Mouse (Mus musculus) adrenal gland, postnatal 14 days (tissue): ENCODE data around the gene Wfdc1. TPM values are rescaled to one million over a fixed set of nuclear protein-coding genes. Genes with fewer than 3 reads are reported as not detected.

Experiments used
- DNase-seq: peaks from one replicate; pipeline ENCODE4 v3.0.0; 2021; ENCODE audit warnings: mixed read lengths
- long read RNA-seq, 2 experiments: library from polyadenylated mRNA; stranded (forward); transcript quantifications; one replicate each; pipeline ENCODE4 v2.0.0; 2021
- total RNA-seq: library from RNA; stranded (reverse); gene quantifications from 2 replicates; pipeline ENCODE4 v1.2.3, GENCODE M21; 2021

Gene Wfdc1
- 10.4 and 10.7 TPM in 2 replicates for total RNA-seq
- long read RNA-seq, experiment 1, transcript Wfdc1-201 (7 exons, 1,371 nt), result major isoform, 6 of 7 reads
- long read RNA-seq, experiment 1, partial matches to known transcripts, result 0 of 7 reads
- long read RNA-seq, experiment 1, other reads (novel, unspliced or antisense), result 0 of 7 reads
- long read RNA-seq, experiment 2, transcript Wfdc1-201 (7 exons, 1,371 nt), result major isoform, 10 of 11 reads
- long read RNA-seq, experiment 2, partial matches to known transcripts, result 1 of 11 reads
- long read RNA-seq, experiment 2, other reads (novel, unspliced or antisense), result 0 of 11 reads

GRCm38 (mm10) chr8:119666219-119666951 is at the start of gene Wfdc1:
TSS of gene Wfdc1 (plus strand) at chr8:119666365.
- DNase-seq, result peak; percentile 68

DNA sequence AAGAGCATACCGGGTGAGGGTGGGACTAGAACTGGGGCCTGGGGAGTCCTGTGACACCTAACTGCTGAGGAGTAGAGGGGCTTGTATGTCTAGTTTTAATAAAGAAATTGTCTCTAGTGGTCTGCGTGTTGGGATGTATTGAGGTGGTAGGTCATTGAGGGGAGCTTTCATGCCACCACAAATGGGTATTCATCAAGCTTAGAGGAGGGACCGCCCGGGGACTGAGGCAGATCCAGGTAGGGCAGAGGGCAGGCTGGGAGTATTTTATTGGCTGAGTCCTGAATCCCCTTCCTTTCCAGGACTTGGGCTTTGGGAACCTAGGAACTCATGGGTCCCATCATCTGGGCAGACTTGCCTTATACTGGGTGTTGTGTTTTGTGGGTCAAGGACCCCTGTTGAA is 49.4 kb upstream of the Wfdc1 start:
- DNase-seq, result no peak

DNA sequence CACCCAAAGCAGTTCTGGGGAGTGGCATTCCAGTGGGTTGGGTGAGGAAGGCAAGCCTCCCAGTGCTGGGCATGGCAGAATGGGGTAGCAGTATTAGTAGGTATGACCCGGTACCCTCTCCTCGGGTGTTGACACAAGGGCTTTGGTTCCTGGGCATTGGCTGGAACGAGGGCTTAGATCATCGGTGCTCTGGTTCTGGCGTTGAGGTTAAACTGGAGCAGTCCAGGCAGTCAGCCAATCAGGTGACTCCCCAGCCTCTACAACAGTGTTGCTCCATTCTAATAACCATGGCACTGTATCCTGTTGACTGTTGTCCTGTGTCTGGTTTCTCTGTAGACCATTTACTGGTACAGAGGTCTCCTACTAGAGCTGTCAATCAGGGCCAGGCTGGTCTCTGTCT is 48.6 kb upstream of the Wfdc1 start:
- peak; percentile 70 for DNase-seq

DNA sequence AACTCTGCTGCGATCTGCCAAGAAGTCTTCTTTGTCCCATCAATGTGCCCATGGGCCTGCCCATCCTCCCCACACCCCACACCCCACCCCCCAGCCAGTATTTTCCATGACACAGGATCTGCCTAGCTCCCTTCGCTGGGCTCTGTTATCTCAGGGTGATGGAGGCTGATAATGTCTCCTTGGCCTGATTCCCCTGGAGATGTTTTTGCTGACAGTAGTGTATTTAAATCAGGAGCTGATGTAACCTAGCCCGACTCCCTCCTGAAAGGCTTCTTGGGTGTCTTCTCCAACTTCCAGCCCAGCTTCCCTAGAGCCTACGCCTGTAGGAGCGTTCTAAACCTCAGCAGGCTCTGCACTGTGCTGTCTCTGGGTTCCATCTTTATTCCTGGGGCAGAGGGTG is 47.3 kb upstream of the Wfdc1 start:
- no peak for DNase-seq

DNA sequence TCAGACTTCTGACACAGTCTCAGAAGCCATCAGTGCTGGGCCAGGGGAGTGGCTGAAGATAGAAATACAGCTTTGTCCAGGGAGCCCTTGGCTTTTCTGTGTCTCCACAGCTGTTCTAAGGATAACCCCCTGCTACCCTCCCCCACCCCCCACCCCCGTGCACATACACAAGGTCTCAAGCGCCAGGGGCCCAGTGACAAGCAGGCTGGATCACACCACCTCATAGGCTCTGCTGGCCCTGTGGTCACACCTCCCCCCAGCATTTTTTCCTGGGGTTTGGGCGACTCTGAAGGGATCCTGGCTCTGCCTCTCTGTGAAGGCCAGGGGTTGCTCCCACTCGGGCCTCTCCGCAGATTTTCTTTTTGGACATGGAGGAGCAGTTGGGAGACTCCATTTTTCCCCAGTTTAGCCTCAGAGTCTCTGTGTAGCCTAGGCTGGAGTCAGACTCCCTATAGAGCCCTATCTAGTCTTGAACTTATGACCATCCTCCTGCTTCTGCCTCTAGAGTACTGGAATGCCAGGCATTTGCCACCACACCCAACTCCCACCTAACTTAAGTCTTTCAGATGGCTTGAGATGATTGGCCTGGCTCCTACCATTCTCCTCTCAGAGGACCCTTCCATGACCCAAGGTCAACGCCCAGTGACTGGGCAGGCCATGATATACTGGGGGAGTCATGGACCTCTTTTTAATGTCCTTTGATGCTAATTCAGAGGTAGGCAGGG is 45.9 kb upstream of the Wfdc1 start:
- no peak for DNase-seq

DNA sequence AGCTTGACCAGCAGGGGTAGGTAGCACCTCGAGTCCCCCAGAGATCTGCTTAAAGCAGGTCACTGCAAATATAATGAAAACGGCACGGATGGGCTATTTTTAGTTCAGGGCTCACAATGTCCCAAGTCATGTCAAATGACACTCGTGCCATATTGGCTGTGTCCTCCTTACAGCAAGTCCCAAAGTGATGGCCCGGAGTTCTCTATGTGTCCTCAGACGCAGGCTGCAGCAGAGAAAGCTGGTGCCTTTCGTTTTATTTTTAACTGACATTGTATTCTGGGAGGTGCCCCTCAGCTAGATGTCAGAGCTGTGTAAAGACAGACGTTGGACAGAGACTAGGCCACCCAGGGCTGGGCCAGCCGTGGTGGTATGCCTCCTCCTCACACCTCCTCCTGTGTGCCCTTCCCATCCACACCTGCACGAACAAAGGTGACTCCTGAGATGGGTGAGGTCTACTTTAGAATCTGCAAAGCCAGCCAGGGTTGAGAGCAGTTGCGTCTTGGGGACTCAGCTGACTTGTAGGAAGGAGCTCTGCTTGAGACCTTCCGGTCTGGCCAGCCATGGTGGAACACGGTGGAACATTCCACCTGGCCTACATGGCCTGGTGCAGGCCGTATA is 45.2 kb upstream of the Wfdc1 start:
- DNase-seq, result no peak

GRCm38 (mm10) chr8:119622555-119622954 is 43.6 kb upstream of the Wfdc1 start:
- DNase-seq, result no peak

- no peak for DNase-seq
These were observed 43.1 kb upstream of the Wfdc1 start for GRCm38 (mm10) chr8:119623061-119623460.

- DNase-seq, result no peak
These were observed 42.4 kb upstream of the Wfdc1 start for GRCm38 (mm10) chr8:119623744-119624143.

GRCm38 (mm10) chr8:119624916-119625315 is 41.2 kb upstream of the Wfdc1 start:
- no peak for DNase-seq

DNA sequence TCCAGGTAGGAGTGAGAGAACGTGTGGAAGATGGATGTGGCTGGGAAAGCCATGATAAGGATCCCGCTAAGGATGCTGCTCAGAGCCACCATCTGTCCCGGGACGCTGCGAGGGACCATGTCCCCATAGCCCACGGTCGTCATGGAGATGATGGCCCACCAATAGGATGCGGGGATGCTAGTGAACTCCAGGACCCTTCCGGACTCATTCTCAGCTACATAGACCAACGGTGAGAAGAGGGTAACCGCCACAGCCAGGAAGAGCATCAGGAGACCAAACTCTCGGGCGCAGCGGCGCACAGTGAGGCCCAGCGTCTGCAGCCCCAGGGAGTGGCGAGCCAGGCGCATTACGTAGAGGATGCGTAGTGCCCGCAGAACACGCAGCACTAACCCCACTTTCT is 40.4 kb upstream of the Wfdc1 start:
- DNase-seq, result no peak

DNA sequence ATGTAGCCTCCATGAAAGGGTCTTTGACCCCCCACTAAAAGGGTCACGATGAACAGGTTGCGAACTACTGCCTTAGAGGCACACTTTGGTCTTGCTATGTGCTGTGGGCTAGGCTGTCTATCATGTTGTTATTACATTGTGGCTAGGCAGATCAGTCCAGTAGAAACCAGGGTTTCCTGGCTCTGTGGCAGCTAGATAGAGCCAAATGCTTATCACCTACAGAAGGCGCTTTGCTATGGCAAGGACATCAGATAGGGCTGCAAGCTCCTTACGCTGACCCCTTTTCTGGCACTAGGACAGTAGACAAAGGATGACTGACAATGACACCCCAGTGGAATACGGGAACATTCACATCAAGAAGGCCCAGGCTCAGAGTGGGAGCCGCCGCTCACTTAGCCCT is 39.0 kb upstream of the Wfdc1 start:
- DNase-seq, result no peak

GRCm38 (mm10) chr8:119627613-119628359 is 38.4 kb upstream of the Wfdc1 start:
- no peak for DNase-seq

DNA sequence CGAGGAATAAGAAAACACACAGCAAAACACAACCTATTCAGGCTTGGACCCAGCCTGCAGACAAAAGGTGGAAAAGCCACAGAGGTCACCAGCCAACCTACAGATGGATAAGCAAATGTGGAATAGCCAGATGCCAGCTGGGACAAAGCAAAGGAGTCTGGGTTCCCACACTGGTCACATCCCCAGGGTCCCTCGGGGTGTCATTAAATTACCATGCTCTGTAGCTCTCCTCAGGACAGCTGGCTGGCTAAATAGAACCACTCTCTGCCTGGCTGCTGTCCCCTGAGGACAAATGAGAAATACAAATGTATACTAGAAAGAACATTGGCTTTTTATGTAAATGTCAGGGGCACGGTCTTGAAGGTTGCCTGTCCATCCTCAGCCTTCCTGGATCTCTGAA is 35.3 kb upstream of the Wfdc1 start:
- DNase-seq, result peak; percentile 54

- DNase-seq, result no peak
These were observed 33.9 kb upstream of the Wfdc1 start for GRCm38 (mm10) chr8:119632246-119632645.

DNA sequence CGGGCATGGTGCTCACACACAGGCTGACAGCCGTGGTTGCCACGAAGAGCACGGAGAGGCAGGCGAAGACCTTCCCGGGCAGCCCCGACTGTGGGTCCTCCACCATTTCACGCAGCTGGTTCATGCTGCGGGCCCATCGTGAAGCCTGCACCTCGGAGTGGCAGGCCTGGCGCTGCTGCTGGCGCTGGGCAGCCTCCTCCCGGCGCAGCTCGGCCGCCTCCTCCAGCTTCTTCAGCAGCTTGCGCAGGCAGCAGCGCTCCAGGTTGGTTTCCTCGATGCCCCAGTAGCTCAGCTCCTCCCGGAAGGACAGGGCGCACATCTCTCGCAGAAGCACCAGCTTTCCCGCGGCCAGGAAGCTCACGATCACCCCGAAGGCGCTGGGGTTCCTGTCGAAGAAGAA is 33.3 kb upstream of the Wfdc1 start:
- no peak for DNase-seq

DNA sequence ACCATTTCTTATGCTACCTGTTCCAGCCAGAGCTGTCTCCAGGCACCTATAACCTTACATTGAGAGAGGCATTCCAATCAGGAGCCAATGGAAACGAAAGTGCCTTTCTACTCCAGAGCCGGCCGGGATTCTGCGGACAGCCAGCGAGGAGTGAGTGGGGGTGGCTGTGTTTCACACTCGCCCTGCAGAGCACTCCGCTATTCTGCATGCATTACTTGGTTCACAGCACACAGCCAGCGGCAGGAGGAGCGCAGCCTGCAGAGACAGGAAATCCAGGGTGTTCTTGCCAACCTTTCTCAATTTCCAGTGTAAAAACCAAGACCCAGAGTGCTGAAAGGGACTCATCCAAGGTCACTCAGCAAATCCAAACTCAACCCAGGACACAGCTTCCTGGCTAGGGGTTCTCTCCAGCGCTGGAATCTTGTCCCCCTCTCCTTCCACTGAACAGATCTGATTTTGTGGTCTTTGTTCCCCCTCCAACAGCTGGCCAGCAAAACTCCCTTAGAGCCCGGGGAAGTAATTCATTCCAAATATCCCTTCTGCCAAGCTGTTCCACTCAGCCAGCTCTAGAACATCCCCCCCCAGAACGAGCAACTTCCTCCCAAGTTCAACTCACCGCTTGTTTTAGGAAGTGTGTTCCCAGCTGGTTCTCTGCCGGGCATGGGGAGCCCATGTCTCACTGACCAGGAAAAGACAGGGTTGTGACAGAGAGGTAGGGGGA is 31.4 kb upstream of the Wfdc1 start:
- no peak for DNase-seq

GRCm38 (mm10) chr8:119635378-119635777 is 30.8 kb upstream of the Wfdc1 start, which contains the start of gene Kcng4:
TSS of gene Kcng4 (minus strand) at chr8:119635680.
- peak; percentile 44 for DNase-seq

GRCm38 (mm10) chr8:119635958-119636357 is 30.2 kb upstream of the Wfdc1 start:
- DNase-seq, result no peak

- DNase-seq, result peak; percentile 65
These were observed 29.4 kb upstream of the Wfdc1 start for GRCm38 (mm10) chr8:119636766-119637165.

DNA sequence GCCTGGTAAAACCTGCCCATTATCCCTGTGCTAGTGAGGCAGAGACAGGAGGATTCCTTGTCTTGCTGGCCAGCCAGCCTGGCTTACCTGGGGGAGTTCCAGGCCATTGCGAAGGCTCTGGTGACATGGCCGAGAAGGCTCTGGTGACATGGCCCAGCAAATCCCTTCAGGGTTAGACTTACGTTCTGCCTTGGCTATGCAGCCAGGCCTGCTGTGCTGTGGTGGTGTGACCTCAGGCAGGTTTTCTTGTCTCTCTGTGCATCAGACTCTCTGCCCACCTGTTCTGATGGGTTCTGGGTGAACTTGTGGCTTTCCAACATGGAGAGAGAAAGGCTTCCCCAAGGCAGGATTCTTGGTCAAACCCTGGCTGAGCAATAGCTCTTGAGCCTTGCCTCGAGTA is 28.8 kb upstream of the Wfdc1 start:
- peak; percentile 21 for DNase-seq
